Mouse (Mus musculus) v-Abl transformed pro-B cells (cell line): ENCODE measurements at regions not wholly inside any gene's neighbourhood (a gene's known extent, or its start where the extent isn't known, plus 50 kb on each side); places are given as distances from the start of the nearest gene placed in this dataset.

Source experiments
- in situ Hi-C, 2 experiments: fragments of 400-800 bp; cut with MboI; formaldehyde crosslinking; loops; one replicate each; pipeline ENCODE4 v1.15.1; 2025; ENCODE audit not compliant: unreplicated experiment in 2 of 2

DNA sequence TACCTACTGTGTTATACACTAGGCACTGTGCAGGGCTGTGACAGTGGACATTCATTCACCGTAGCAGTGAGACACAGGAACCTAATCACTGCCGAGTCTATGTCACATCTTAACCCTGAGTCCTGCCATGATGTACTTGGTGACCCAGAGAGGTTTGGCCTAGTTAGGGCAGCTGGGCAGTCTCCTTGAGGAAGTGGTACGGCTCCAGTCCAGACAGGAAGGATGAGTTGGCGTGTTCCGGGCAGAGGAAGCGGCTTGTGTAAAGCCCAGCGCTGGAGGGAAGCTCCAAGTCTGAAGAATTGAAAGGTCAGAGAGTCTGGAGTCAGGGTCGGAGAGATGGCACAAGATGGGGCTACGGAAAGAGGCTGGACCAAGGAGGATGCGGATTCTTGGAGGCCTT, 99.4 kb upstream of the Smim15 start:
- in situ Hi-C loops, result no loop called here

GRCm38 (mm10) chr13:107942979-107943378, 101.3 kb upstream of the Smim15 start:
- in situ Hi-C loops, result no loop called here

DNA sequence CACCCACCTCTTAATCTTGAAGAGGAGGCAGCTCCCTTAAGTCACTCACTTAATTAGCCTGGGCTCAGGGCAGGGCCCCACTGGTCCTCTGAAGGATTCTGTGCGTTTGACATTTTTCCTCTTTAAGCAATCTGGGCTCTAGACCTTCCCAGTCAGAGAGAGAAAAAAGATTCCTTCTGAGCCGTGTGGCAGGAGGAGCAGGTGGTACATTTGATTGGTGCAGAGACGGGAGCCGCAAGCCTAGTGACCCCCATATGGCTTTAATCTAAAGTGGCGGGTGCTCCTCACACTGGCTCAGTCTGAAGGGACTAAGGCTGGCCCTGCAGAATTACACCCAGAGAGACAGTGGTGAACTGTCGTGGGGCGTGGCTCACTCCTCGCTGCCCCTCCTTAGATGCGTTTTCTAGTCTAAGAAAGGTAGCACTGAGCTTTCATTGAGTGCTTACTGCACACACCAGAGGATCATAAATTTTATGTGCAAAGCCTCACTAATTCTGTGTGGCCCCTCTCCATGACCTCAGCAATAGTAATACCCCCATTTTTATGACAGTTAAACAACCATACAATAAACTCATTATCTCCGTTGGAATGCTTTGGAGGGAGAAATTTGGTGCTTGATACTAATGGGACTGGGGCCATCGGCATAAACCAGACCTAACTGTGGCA, 101.8 kb upstream of the Smim15 start:
- in situ Hi-C loops, result no loop called here

- in situ Hi-C loops, result no loop called here
These were observed 104.2 kb upstream of the Smim15 start for GRCm38 (mm10) chr13:107939916-107940646.

- in situ Hi-C loops, result no loop called here
These were observed 108.6 kb upstream of the Smim15 start for GRCm38 (mm10) chr13:107935611-107936010.

- in situ Hi-C loops, result no loop called here
These were observed 109.6 kb upstream of the Smim15 start for GRCm38 (mm10) chr13:107934691-107935090.

DNA sequence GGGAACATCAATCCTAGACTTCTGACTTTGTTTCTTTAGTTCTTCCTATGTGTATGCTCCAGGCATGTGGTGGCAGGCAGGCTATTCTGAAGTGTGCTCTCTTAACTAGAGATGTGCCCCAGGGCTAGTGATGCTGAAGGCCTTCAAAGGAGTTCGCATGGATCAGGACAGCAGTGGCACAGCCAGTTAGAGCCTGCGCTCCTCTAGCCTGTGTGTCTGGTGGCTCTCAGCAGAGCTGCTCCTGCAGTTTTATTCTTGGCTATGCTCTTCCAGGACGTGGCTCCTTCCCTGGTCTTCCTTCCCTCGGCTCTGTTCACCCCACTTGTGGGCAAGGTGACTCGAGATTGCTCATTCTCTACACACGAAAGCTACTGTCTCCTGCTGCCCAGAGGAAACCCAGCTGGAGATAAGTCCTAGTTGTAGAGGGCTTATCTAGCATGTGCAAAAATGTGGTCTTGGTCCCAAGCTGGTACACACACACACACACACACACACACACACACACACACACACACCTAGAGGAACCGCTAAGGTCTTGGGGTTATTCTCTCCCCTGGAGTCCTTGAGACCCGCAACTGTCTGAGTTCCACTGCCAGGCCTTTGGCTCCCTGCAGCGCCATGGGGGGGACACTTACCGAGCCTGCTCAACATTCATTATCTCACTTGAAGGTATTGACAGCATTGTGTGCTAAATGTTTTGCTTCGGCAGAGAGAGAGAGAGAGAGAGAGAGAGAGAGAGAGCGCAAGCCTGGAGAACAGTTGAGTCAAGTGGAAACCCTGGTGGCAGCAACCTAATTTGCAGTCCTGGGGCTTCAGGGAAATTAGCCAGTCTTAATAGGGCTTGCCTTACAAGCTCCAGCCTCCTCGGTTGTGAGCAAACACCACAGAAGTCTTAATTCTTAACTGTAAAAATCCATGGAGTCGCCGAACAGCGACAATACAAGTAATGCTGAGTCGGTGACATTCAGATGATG, 110.4 kb upstream of the Smim15 start:
- in situ Hi-C loops, result no loop called here

DNA sequence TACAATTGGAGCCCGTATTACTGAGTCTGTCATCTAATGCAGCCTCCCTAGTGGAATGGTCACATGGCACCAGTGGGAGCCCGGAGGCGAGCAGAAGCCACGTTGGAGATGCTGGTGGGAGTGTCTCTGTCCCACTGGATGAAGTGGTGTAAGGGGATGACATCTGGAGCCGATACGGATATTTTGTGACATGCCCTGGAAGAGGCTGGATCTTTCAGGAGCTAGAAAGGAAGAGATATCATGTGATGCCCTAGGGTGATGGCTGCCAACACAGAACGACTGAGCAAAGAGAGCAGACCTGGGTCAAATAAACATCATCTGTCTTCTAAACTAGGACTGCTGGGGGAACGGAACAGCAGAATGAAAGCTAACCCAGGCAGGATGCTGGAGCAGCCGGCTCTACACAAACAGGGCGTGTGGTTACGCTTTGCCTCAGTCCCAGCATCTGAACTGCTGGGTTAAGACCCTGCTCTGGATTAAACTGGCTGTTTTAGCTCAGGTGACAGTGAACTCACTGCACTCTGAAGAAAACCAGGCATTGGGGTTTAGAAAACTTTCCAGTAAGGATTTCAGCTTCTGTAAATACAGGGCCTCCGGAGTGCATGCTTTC, 111.7 kb upstream of the Smim15 start:
- in situ Hi-C loops, result no loop called here

GRCm38 (mm10) chr13:107931216-107931615, 113.0 kb upstream of the Smim15 start:
- in situ Hi-C loops, result no loop called here

DNA sequence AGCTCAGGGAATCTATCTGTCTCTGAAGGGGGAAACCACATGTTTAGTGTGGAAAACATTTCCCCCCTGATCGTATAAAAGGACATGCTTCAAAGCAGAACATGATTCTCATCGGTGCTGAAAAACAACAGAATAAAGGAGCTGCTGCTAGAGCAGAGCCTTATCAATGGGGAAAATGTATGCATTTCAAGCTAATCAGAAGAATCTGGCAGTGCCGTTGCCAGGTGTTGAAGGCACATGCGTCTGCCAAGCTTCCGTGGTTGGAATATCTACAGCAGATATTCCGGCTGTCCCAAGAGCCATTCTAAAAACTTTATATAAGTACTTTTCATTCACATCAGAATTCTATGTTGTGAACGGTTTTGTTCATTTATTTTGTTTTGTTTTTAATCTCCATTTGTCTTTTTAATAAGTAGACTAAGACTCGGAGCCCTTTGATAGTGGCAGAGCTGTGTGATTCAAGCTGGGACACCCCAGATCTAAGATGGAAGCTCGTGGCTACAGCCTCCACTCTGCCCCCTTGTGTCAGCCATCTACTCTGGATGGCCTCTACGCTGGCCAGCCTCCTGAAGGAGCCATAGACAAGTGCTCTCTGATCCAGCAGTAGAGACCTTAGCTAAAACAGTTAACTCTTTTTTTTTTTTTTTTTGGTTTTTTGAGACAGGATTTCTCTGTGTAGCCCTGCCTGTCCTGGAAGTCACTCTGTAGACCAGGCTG, 116.6 kb upstream of the Smim15 start:
- in situ Hi-C loops, result loop anchor here in 1 of 2 experiments (10.0 kb wide), 1 partner anchor 463 kb away; no protein-coding TSS in a partner anchor

DNA sequence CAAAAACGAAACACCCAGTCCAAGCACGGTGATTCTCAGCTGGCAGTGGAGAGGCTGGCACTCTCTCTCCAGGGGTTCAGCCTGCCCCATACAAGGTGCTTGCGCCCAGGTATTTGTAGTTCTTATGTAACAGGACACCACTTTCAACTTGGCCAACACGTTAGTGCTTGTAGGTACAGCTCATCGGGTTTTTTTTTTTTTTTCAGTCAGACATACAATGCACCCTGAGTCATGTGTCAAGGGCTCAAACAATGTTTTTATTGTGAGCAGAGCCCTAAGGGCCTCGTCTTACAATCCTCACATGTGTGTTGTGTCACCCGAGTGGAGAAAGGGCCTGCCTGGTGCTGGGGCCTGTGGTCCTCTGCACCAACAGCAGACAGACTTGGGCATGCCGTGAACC, 118.8 kb upstream of the Smim15 start:
- in situ Hi-C loops, result loop anchor here in 1 of 2 experiments (10.0 kb wide), 1 partner anchor 461 kb away; no protein-coding TSS in a partner anchor

GRCm38 (mm10) chr13:107923129-107924114, 120.8 kb upstream of the Smim15 start:
- in situ Hi-C loops, result loop anchor here in 1 of 2 experiments (10.0 kb wide), 1 partner anchor 459 kb away; no protein-coding TSS in a partner anchor

DNA sequence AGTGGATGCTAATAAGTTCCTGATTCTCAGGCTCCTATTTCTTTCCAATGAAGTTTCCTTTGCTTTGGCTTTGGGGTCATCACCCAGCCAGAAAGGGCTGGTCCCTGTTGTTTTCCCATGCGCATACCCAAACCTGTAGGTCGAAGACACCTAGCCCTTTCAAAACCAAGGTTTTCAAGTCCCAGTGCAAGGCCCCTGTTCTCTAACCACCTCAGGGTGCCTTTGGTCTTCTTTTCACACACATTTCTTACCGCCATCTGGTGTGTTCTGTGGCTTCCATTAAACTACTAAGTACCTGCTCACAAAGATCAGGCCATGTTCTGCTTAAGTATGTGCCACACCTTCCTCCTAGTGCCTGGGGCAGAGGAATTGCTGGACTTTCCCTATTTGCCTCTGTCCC, 124.8 kb upstream of the Smim15 start:
- in situ Hi-C loops, result no loop called here

DNA sequence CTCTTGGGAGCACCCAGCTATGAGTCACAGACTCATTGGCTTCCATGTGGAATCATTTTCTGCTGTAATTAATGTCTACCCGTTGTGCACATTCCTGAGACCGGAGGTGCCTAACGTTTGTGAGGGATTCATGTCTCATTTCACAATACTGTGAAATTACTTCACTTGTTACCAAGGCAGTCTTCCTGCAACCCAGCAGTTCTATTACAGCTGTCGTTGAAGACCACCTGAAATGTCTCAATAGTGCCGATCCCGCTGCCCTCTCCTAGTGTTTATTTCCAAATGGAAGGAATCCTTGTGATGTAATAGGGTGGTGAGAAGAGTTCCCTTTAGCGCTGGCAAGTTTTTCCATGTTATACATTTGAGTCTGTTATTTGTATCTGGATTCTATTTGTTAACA, 125.8 kb upstream of the Smim15 start:
- in situ Hi-C loops, result no loop called here

DNA sequence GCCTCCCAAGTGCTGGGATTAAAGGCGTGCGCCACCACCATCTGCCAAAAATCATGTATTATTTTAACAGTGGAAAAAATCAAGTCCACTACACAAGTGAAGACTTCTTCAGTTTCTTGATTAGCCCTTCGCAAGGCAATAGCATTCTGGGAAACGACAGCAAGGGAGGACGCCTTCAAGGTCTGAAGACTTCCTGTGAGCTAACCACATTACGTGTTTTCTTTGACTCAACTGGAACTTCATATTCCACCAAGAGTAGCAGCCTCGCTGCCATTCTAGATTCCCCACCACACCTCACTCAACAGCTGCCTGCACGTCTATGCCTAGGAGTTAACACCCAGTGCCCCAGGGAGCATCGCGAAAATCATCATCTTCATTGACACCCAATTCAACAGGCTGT, 126.2 kb upstream of the Smim15 start:
- in situ Hi-C loops, result no loop called here

- in situ Hi-C loops, result no loop called here
These were observed 126.7 kb upstream of the Smim15 start for GRCm38 (mm10) chr13:107917564-107917963.

DNA sequence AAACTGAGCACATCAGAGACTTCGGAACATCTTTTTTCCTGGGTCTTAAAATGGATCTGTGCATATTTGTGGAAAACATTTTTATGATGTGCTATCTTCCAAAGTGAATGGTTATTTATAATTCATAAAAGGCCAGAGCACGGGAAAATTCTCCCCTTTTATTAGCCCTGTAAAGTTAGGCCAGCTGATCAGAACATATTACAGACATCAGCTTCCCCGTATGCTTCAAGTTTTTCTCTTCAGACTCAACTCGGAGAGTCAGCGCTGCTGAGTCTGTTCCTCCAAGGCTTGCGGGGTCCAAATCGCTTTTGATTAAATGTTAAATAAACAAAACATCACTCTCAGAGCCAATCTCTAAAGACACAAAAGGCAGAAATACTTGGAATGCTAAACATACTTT, 134.1 kb upstream of the Smim15 start:
- in situ Hi-C loops, result no loop called here

DNA sequence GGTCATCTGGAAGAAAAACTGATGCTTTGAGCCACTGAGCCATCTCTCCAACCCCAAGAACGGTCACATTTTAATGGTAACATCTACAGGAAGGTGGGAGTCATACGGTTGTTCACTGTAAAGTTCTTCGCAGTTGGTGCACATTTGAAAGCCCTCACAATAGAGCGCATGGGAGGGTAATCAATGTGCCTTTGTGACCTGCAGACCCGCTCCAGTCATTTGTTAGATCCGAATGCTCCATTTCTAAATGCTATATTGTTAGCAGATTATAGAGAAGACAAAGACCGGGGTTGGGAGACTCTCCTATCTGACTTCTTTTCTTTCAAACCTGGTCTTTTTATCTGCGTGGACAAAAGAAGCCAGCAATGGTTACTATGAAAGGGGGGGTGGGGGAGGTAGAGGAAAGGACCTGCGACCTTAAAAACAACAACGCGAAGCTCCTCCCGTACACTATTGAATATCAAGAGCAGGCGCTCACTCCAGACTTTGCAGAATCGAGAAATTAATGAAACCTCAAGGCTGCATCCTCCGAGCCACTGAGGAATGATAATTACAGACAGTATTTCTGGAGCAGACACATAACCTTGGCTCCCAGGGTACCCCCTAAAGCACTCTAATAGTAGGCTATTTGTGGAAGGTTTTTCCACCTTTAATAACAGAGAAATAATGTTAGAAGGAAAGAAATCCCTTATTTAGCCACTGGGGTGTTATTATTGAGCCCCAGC, 134.7 kb upstream of the Smim15 start:
- in situ Hi-C loops, result no loop called here
